Mouse (Mus musculus) spleen, adult 2 months (tissue): ENCODE measurements at regions not wholly inside any gene's neighbourhood (a gene's known extent, or its start where the extent isn't known, plus 50 kb on each side); places are given as distances from the start of the nearest gene placed in this dataset.

ENCODE experiments used
- DNase-seq, 2 experiments: peaks; one replicate each; pipeline versions ENCODE4 v3.0.0 to v3.0.0-alpha.2; 2012 to 2021; ENCODE audit warnings: low spot score in 2 of 2, low read depth in 1 of 2
- H3K27ac ChIP-seq: fragments of 200-500 bp; 2 replicates; pipeline ENCODE4 v1.5.1; 2012; ENCODE audit warnings: low read length, inconsistent platforms; ENCODE audit not compliant: insufficient read depth
- H3K27me3 ChIP-seq: fragments of 200-500 bp; 2 replicates; pipeline ENCODE4 v1.6.1; 2012; ENCODE audit warnings: mild to moderate bottlenecking, moderate library complexity, low read length, inconsistent platforms; ENCODE audit not compliant: control insufficient read depth, insufficient read depth
- H3K36me3 ChIP-seq: fragments of 200-500 bp; 2 replicates; pipeline ENCODE4 v1.6.1; 2012; ENCODE audit warnings: mild to moderate bottlenecking, low read length, inconsistent platforms; ENCODE audit not compliant: control insufficient read depth, insufficient read depth
- H3K4me1 ChIP-seq: fragments of 200-500 bp; 2 replicates; pipeline ENCODE4 v1.6.1; 2011; ENCODE audit warnings: inconsistent platforms; ENCODE audit not compliant: control insufficient read depth, insufficient read depth, insufficient read length
- H3K4me3 ChIP-seq: fragments of 200-500 bp; 2 replicates; pipeline ENCODE4 v1.5.1; 2011; ENCODE audit warnings: mild to moderate bottlenecking, inconsistent platforms; ENCODE audit not compliant: insufficient read depth, insufficient read length; ENCODE audit errors: extremely low read depth
- CTCF ChIP-seq: fragments of 200-500 bp; IDR thresholded peaks from 2 replicates; pipeline ENCODE4 v1.5.1; 2011; ENCODE audit warnings: mild to moderate bottlenecking, inconsistent platforms; ENCODE audit not compliant: insufficient read depth, insufficient read length, insufficient replicate concordance; ENCODE audit errors: extremely low read depth
- POLR2A ChIP-seq: fragments of 200-500 bp; IDR thresholded peaks from 2 replicates; pipeline ENCODE4 v1.6.1; 2011; ENCODE audit warnings: low read depth, low read length, inconsistent platforms
- WGBS: fragments of 180-500 bp; shearing (Covaris S2); methylation state at CpG from one replicate; pipeline ENCODE4 v1.1.7; 2018; 5-methylcytosine and 5-hydroxymethylcytosine counted together

DNA sequence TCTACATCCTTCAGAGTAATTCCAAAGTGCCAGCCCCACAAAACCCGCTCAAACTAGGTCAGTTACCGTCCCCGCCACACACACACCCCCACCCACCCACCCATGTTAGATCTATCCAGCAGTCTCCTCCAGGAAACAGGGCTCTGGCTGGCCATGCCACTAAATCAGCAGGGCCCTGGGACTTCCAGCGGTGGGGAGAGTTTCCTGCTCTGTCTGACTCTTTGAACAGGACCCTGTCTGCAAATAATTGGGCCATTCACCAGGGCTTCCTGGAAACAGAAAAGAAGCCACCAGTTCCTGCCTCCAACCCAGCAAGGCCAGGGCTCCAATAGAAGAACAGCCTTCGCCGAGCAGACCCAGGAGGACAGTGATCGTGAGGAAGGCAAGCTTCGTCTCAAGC is 307.1 kb downstream of the Ptpru start:
- no peak overlapping the region for H3K27ac ChIP-seq
- no peaks in the 10 kb centered on the region for H3K4me1 ChIP-seq
- no peak for DNase-seq
- no peak overlapping the region for H3K4me3 ChIP-seq
- no peaks in the 10 kb centered on the region for H3K27me3 ChIP-seq
- 46% methylated on average over 8 of the region's 8 CpGs for WGBS
- H3K36me3 ChIP-seq = no peaks in the 10 kb centered on the region
- TF ChIP-seq POLR2A = no peak
- TF ChIP-seq CTCF = no peak

DNA sequence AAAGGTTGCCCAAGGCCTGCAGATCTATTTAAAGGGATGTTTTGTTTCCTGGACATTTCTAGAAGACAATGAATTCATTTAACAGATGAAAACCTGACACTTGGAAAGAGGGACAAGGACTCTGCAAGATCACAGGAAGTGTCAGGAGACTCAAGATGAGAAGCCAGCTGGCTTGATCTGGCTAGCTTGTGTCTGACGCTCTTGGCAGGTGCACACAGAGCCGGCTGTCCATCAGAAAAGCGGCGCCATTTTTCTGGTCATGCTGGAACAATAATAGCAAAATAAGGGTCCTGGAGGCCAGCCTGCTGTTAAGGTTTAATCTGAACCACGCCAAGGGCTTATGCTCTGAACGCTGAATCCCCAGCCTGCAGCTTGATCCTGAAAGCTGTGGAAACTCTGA is 303.3 kb downstream of the Ptpru start:
- 88% methylated on average over 6 of the region's 6 CpGs for whole genome bisulfite sequencing
- no peaks in the 10 kb centered on the region for H3K36me3 ChIP-seq
- TF ChIP-seq POLR2A = no peak
- no peaks in the 10 kb centered on the region for H3K4me1 ChIP-seq
- no peak overlapping the region for H3K27ac ChIP-seq
- no peaks in the 10 kb centered on the region for H3K27me3 ChIP-seq
- no peak for DNase-seq
- no peak overlapping the region for H3K4me3 ChIP-seq

DNA sequence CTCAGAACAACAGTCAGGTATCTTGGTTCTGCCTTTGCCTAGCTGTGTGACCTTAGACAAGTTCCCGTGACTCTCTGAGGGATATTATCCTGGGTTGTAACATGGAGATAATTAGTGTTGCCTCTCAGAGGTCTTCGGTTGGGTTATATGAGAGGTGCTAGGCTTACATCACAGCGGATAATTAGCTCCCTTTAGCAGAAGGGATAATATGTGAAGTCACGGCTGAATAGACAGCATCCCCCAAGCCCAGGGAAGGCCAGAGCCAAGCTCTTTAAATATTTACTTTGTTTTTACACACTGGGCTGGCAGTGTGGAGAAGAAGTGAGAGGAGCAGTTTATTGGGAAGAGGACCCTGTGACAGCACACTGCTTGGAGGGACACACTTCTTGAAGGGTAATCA is 299.9 kb downstream of the Ptpru start:
- 88% methylated on average over 4 of the region's 4 CpGs for WGBS
- no peak for DNase-seq
- Histone ChIP-seq H3K27me3 (no peaks in the 10 kb centered on the region), H3K36me3 (no peaks in the 10 kb centered on the region), H3K4me3 (no peak overlapping the region), H3K4me1 (no peaks in the 10 kb centered on the region), H3K27ac (no peak overlapping the region)
- no peak for TF ChIP-seq CTCF
- TF ChIP-seq POLR2A = no peak

- DNase-seq = no peak
- H3K27me3 ChIP-seq = no peaks in the 10 kb centered on the region
- TF ChIP-seq POLR2A (no peak), CTCF (no peak)
- H3K4me3 ChIP-seq = no peak overlapping the region
- WGBS = 86% methylated on average over 12 of the region's 12 CpGs
- H3K4me1 ChIP-seq = no peaks in the 10 kb centered on the region
- no peaks in the 10 kb centered on the region for H3K36me3 ChIP-seq
- H3K27ac ChIP-seq = no peak overlapping the region
These were observed 291.5 kb downstream of the Ptpru start for GRCm38 (mm10) chr4:131546422-131547200.

- no peak for DNase-seq
- TF ChIP-seq CTCF (no peak), POLR2A (no peak)
- no peaks in the 10 kb centered on the region for H3K36me3 ChIP-seq
- H3K4me3 ChIP-seq = no peak overlapping the region
- no peaks in the 10 kb centered on the region for H3K4me1 ChIP-seq
- H3K27ac ChIP-seq = no peak overlapping the region
- 75% methylated on average over 12 of the region's 12 CpGs for WGBS
- H3K27me3 ChIP-seq = no peaks in the 10 kb centered on the region
These were observed 288.5 kb downstream of the Ptpru start for GRCm38 (mm10) chr4:131549581-131549980.

- H3K27ac ChIP-seq = no peak overlapping the region
- H3K27me3 ChIP-seq = no peaks in the 10 kb centered on the region
- WGBS = 87% methylated on average over 5 of the region's 5 CpGs
- H3K36me3 ChIP-seq = no peaks in the 10 kb centered on the region
- no peak for TF ChIP-seq POLR2A
- TF ChIP-seq CTCF = no peak
- DNase-seq = no peak
- H3K4me1 ChIP-seq = no peaks in the 10 kb centered on the region
- H3K4me3 ChIP-seq = no peak overlapping the region
These were observed 279.6 kb downstream of the Ptpru start for GRCm38 (mm10) chr4:131558513-131558912.

- H3K4me3 ChIP-seq = no peak overlapping the region
- TF ChIP-seq CTCF (no peak), POLR2A (no peak)
- no peak for DNase-seq
- no peak overlapping the region for H3K27ac ChIP-seq
- H3K4me1 ChIP-seq = no peaks in the 10 kb centered on the region
- WGBS = 81% methylated on average over 4 of the region's 4 CpGs
- no peaks in the 10 kb centered on the region for H3K36me3 ChIP-seq
- H3K27me3 ChIP-seq = no peaks in the 10 kb centered on the region
These were observed 274.2 kb downstream of the Ptpru start for GRCm38 (mm10) chr4:131563851-131564250.
